Mouse (Mus musculus): ENCODE measurements around the gene Arhgap30.

Gene Arhgap30

DNA sequence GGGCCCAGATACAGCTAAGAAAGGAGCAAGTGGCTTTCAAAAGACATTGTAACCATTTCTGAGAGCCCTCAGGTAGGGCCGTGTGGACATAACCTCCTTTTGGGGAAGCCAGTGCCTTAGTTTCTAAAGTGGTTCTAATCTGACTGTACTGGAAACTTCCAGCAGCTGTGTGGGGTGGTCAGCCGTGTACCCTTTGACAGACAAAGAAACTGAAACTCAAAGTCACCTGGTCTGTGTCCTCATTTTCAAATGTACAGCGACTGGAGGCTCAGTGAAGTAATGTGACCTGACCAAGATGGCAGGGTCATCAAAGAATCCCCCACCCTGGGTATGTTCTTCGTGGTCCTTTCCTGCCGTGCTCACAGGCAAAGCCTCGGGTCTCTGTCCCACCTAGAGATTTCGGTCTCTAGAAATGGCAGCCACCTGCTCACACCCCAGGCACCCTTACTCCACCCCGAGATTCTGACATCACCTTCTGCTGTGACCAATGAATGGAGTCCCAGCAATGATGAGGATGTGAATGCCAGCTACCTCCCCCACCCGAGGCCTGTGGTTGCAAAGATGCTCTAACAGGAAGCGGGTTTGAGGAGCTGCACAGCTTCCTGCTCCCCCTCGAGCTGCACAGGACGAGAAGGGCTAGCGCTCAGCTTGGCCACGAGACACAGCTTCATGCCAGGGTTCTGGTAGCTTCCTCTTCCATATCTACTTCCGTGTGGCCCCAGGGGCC is at the start of gene Arhgap30:
Gene Arhgap30 (plus strand): TSS at position 579 of the 727 bp plus-strand sequence.
- DNase-seq, result peak; percentile 99

GRCm38 (mm10) chr1:171342262-171343207 is 46.2 kb upstream of the Arhgap30 start:
- no peak for DNase-seq

- DNase-seq, result no peak
Measured at GRCm38 (mm10) chr1:171343922-171344677, 44.7 kb upstream of the Arhgap30 start.

GRCm38 (mm10) chr1:171344715-171345114 is 44.0 kb upstream of the Arhgap30 start:
- no peak for DNase-seq

- peak; percentile 99 for DNase-seq
Measured at GRCm38 (mm10) chr1:171345225-171346094, 43.3 kb upstream of the Arhgap30 start, which contains the start of the genes Nit1 and Pfdn2. TSS of gene Nit1 (minus strand) at chr1:171345646. TSS of gene Pfdn2 (plus strand) at chr1:171345670.

DNA sequence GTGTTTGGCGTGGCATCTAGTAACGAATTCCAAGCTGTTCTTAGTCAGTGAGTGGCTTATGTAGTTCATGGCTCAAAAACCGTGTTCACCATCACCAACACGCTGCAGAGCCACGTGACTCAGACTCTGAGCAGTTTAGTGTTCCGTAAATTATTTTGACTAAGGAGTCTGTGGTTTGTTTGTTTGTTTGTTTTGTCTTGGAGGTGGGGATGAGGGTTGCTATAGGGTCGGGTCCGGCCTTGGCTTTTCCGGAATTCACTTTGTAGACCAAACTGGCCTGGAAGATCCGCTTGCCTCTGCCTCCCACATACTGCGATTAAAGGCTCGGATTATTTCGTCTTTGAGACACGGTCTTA is 42.7 kb upstream of the Arhgap30 start:
- no peak for DNase-seq

DNA sequence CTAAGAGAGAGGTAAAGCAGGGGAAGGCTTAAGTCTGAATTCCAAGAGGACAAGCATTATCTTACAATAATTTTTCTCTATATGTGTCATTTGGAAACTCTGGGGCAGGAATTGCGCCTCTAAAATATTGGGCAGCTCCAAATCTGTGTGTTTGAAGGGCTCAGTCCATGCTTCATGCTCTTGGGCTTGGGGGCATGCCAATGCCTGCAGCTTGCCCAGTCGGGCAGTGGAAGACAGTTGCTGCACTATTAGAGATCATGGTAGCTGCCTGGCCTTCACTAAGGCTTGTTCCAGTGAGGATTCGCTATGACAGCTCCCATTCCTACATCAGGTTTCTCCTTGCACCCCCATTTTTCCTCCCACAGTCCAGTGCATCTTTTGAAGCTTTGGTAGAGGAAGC is 40.1 kb upstream of the Arhgap30 start:
- no peak for DNase-seq

DNA sequence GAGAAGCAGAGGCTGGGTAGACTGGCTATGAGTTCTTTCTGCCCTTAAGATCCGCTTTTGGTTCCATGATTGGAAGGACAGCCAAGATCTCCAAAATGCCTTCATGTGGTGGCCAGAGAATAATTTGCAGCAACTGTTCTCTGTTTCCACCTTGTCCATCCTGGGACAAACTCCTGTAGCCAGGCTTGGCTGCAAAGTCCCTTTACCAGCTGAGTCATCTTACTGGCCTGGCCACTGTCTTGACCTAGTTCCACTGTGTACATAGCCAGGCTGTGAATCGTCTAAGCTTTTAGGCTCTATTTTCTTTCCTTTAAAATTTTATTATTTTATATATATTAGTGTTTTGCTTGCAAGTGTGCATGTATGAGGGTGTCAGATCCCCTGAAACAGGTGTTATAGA is 39.5 kb upstream of the Arhgap30 start:
- no peak for DNase-seq

GRCm38 (mm10) chr1:171355812-171356340 is 32.9 kb upstream of the Arhgap30 start:
- no peak for DNase-seq

- DNase-seq, result no peak
Measured at GRCm38 (mm10) chr1:171356814-171357213, 31.9 kb upstream of the Arhgap30 start.

DNA sequence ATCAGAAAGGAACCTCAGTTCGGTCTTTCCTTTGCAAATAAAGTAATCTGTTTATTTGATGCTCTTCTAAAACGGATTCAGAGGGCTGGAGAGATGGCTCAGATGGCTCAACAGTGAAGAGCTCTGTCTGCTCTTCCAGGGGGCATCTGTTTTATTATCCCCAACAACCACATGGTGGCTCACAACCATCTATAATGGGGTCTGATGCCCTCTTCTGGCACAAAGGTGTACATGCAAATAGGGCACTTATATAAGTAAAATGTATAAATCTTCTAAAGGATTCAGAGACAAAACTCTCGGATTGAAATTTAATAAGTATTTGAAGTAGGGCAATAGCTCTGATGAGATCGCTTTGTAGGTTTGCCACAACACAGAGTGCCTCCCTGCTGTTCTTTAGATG is 30.3 kb upstream of the Arhgap30 start:
- no peak for DNase-seq

- DNase-seq, result no peak
Measured at GRCm38 (mm10) chr1:171360253-171360652, 28.5 kb upstream of the Arhgap30 start.

- DNase-seq, result peak; percentile 99
Measured at GRCm38 (mm10) chr1:171360656-171361055, 28.1 kb upstream of the Arhgap30 start, which contains the start of gene Klhdc9. TSS of gene Klhdc9 (minus strand) at chr1:171360798.

DNA sequence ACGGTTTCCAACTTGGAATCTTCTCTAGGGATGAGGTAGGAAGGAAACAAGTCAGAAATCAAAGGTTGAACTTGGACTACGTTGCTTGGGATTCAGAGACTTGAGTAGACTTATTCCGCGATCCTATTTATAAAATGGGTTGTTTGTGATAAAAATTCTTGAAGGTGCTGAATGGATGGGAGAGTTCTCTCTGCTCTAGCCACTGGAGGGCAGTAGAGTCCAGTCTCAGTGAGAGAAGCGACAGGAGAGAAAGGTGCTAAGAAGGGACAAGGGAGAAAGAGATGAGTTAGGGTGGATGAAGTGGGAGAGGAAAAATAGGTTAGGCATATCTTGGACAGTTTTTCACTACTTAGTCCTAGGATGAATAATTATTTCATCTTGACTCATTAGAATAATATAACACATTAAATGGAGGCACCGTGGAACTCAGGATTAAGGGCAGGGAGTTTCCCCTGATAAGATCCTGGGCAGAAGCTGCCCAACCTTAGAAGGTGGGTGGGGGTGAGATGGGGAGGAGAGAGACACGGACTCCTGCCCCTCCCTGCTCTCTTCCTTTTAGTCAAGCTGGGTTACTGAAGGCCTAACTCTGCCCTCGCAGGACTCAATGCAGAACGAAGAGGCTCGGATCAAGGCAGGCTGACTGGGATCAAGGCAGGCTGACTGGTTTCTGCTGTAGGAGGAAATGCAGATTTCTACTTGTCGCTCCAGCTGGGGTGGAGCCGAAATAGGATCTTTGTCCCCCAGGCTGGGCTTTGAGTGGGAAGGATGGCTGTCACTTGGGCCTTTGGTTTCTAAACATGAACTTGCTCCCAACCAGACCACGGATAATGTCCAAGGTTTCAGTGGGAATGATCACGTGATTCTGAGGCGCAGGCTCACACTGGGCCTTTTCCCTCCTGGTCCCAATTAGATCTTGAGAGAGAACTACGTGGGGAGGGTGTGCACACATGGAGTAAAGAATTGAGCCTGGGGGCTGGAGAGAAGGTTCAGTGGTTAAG is 27.3 kb upstream of the Arhgap30 start:
- peak; percentile 93 for DNase-seq

DNA sequence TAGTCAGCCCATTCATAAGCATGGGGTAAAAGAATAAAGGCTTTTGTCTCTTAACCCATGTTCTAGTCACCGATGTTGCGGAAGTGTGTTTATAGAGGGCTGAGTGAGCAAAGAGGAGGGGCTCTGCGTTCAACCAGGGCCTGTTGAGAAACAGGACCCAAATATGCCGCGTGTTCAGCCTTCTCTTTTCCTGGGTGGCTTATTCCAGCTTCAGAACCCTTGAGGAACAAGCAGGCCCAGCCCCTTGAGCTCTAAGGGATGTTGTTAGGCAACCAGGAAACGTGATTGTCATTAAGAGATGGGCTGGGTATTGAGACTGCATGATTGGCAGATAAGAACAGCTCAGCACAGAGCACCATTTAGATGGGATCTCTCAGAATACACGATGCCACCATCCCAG is 22.8 kb upstream of the Arhgap30 start:
- DNase-seq, result peak; percentile 94

DNA sequence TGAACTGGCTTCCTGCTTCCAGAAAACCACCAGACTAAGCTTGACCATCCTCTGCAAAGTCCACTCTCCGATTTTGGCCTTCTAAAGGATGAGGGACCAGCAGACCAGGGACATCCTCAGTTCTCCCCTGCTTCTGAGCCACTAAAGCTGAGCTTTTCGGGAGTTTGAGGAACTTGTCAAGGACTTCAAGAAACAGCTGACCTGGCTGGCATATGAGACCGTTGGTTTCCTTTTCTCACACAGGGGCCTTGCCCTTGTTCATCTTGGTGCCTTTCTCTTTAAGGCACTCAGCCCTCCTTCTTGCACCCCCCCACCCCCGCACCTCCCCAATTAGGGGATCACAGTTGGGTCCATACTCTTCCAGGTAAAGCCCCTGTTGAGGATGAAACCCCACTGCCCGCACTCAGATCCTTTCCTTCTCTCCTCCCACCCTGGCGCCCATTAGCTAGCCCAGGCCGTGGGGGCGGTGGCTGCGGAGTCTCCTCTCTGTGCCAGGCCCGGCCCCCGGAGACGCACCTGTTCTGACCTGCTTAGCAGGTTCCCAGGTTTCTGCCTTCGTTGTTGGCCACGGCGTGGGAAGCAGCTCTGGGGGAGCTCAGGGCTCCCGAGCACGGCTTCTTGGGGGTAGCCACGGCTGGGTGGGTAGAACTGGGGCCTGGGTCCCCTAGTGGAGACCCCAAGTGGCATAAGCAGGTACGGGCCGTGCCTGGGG is 18.8 kb upstream of the Arhgap30 start, which contains the start of gene Nectin4:
Gene Nectin4 (plus strand): TSS at position 255 of the 712 bp plus-strand sequence.
- peak; percentile 93 for DNase-seq

DNA sequence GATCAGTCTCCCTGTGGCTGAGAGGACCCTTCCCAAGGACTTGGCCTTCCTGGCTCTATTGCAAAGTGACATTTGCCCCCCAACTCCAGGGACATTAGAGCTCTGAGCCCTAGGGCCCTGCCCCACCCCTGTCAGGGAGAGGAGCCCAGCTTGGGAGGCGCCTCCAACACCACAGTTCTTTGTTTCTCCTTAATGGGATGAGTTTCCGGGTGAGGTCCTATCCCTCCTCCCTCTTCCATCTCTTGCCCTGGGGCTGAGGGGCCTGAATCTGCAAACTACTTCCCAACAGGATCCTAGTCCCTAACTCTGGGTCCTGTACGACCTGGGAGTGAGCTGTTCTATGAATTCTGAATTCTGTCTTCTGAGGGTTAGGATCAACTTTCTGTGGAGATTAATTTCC is 15.9 kb upstream of the Arhgap30 start:
- DNase-seq, result no peak

DNA sequence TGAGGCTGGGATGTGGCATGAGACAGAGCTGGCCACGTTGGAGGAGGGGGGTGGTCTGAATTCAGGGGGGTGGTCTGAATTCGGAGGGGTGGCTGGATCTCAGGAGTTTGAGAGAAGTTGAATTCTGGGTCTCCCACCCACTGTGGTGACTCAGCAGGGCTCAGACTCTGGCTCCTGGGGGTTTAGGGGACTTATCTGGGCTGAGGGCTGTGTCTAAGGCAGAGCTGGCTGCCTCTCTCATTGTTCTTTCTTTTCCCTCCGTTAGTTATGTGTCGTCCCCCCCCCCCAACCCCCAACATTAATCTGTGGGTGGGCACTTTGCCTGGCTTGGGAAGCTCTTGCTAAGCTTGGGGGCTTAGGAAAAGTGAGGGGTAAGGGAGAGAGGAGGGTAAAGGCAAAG is 14.8 kb upstream of the Arhgap30 start:
- DNase-seq, result no peak

- no peak for DNase-seq
Measured at GRCm38 (mm10) chr1:171375646-171376097, 13.1 kb upstream of the Arhgap30 start.

GRCm38 (mm10) chr1:171378298-171378697 is 10.5 kb upstream of the Arhgap30 start:
- no peak for DNase-seq

All from heart, adult 11 months (tissue).